21 mouse cellular contexts compared by ENCODE assay signal in genomic region chr2:118066065-118066770, GRCm38 (mm10). TPM values are rescaled to one million over a fixed set of nuclear protein-coding genes. Genes with fewer than 3 reads are reported as not detected.
DNase-seq lines count a peak whose midpoint lies in the region; ATAC-seq and TF ChIP-seq lines count a peak whose summit lies in the region.
"Had no signal": no experiment of that assay in that cellular context is flagged by ENCODE, and none has a peak within 500 bp of the region (broad histone marks: within the 10 kb centered on the region; RNA-seq: fewer than 3 reads in every experiment).

No protein-coding gene starts in this region.

- ATAC-seq in erythroid progenitor cell, adult 5-6 weeks (replicated peaks; ENCODE audit: low FRiP score, poor library complexity, severe bottlenecking) = peak; percentile 81
- peak; percentile 62 for ATAC-seq in liver, embryonic 14.5 days (ENCODE audit: insufficient read depth)
- ATAC-seq in heart, embryonic 11.5 days (replicated peaks; ENCODE audit: insufficient number of reproducible peaks, low FRiP score, low TSS enrichment) = no peak
- no peak for ATAC-seq in neural tube, embryonic 15.5 days (ENCODE audit: low FRiP score)
- ATAC-seq: intestine, embryonic 16.5 days; midbrain, embryonic 13.5 days had no signal

- H3K9ac ChIP-seq in liver, embryonic 14.5 days (replicated peaks) = no peak overlapping the region
- no peak overlapping the region for H3K9ac ChIP-seq in heart, embryonic 11.5 days (ENCODE audit: low read depth, low read length)
- H3K9ac ChIP-seq in neural tube, embryonic 15.5 days (replicated peaks) = no peak overlapping the region
- H3K9ac ChIP-seq: forebrain, embryonic 12.5 days; hindbrain, embryonic 13.5 days; kidney, embryonic 15.5 days; limb, embryonic 15.5 days; midbrain, embryonic 13.5 days; stomach, embryonic 15.5 days had no signal

- TF ChIP-seq CTCF in liver, embryonic 14.5 days (IDR thresholded peaks at IDR 0.05; ENCODE audit: low read depth) = no peak

- H3K27me3 ChIP-seq in liver, embryonic 14.5 days (ENCODE audit: control insufficient read depth, insufficient read depth, low read length) = no peaks in the 10 kb centered on the region
- H3K27me3 ChIP-seq in heart, embryonic 11.5 days (ENCODE audit: control insufficient read depth, insufficient read depth, low read length) = no peaks in the 10 kb centered on the region
- no peaks in the 10 kb centered on the region for H3K27me3 ChIP-seq in neural tube, embryonic 15.5 days (replicated peaks)
- H3K27me3 ChIP-seq: forebrain, embryonic 12.5 days; hindbrain, embryonic 13.5 days; kidney, embryonic 15.5 days; limb, embryonic 15.5 days; midbrain, embryonic 13.5 days; stomach, embryonic 15.5 days had no signal

- peaks cover 0 to 3% of the 10 kb centered on the region in 2 experiments; a peak in 1 of 4 replicates for H3K4me1 ChIP-seq in liver, embryonic 14.5 days (replicated peaks; ENCODE audit: control insufficient read depth in 2 of 2, insufficient read depth in 2 of 2, low read length in 1 of 2)
- 0 out of 2 replicates have a peak, but pooled peaks cover 6% of the 10 kb centered on the region for H3K4me1 ChIP-seq in heart, embryonic 11.5 days (ENCODE audit: control insufficient read depth, insufficient read depth, low read length)
- H3K4me1 ChIP-seq in neural tube, embryonic 15.5 days = no peaks in the 10 kb centered on the region
- H3K4me1 ChIP-seq: forebrain, embryonic 12.5 days; hindbrain, embryonic 13.5 days; kidney, embryonic 15.5 days; limb, embryonic 15.5 days; midbrain, embryonic 13.5 days; stomach, embryonic 15.5 days had no signal

- no peak overlapping the region for H3K4me2 ChIP-seq in liver, embryonic 14.5 days (ENCODE audit: low read depth)
- H3K4me2 ChIP-seq in heart, embryonic 11.5 days = no peak overlapping the region
- H3K4me2 ChIP-seq in neural tube, embryonic 15.5 days = no peak overlapping the region
- H3K4me2 ChIP-seq: forebrain, embryonic 12.5 days; hindbrain, embryonic 13.5 days; kidney, embryonic 15.5 days; limb, embryonic 15.5 days; midbrain, embryonic 13.5 days; stomach, embryonic 15.5 days had no signal

- no peak for TF ChIP-seq EP300 in liver, embryonic 14.5 days (IDR thresholded peaks at IDR 0.05; ENCODE audit: low read depth)

- H3K4me3 ChIP-seq in liver, embryonic 14.5 days (ENCODE audit: insufficient read depth in 1 of 2, low read depth in 2 of 2, low read length in 2 of 2) = no peak overlapping the region
- no peak overlapping the region for H3K4me3 ChIP-seq in heart, embryonic 11.5 days (ENCODE audit: low read depth, low read length)
- no peak overlapping the region for H3K4me3 ChIP-seq in neural tube, embryonic 15.5 days (replicated peaks)
- H3K4me3 ChIP-seq: forebrain, embryonic 12.5 days; gastrocnemius, adult 2 months; hindbrain, embryonic 13.5 days; kidney, embryonic 15.5 days; limb, embryonic 15.5 days; midbrain, embryonic 13.5 days; myocyte; stomach, embryonic 15.5 days had no signal

- DNase-seq in spleen, postnatal 36 days (ENCODE audit: low spot score in 2 of 2) = peak; percentile 8 to 27
- no peak for DNase-seq in spleen, adult 18-20 months
- no peak for DNase-seq in liver, embryonic 14.5 days (ENCODE audit: low read depth in 3 of 3, low spot score in 3 of 3)
- DNase-seq in mesoderm, embryonic 11.5 days (ENCODE audit: low read depth, low spot score) = peak; percentile 14
- DNase-seq in right cerebral cortex, postnatal 4 days = no peak
- DNase-seq: cerebellum, adult 11-12 months; gastrocnemius, adult 2 months; heart, adult 11 months; layer of hippocampus, postnatal 36 days; lung, postnatal 10 days had no signal

- H3K27ac ChIP-seq in liver, embryonic 14.5 days = no peak overlapping the region
- no peak overlapping the region for H3K27ac ChIP-seq in heart, embryonic 11.5 days (ENCODE audit: low read depth, low read length)
- no peak overlapping the region for H3K27ac ChIP-seq in neural tube, embryonic 15.5 days (replicated peaks)
- H3K27ac ChIP-seq: forebrain, embryonic 12.5 days; gastrocnemius, adult 2 months; hindbrain, embryonic 13.5 days; kidney, embryonic 15.5 days; limb, embryonic 15.5 days; midbrain, embryonic 13.5 days; stomach, embryonic 15.5 days had no signal

- no peaks in the 10 kb centered on the region for H3K36me3 ChIP-seq in liver, embryonic 14.5 days (replicated peaks; ENCODE audit: control insufficient read depth, insufficient read depth, low read depth)
- no peaks in the 10 kb centered on the region for H3K36me3 ChIP-seq in heart, embryonic 11.5 days (ENCODE audit: control insufficient read depth, insufficient read depth, low read length)
- H3K36me3 ChIP-seq in neural tube, embryonic 15.5 days = no peaks in the 10 kb centered on the region
- H3K36me3 ChIP-seq: forebrain, embryonic 12.5 days; hindbrain, embryonic 13.5 days; kidney, embryonic 15.5 days; limb, embryonic 15.5 days; midbrain, embryonic 13.5 days; stomach, embryonic 15.5 days had no signal

- H3K9me3 ChIP-seq in liver, embryonic 14.5 days (ENCODE audit: control insufficient read depth, low read length) = no peaks in the 10 kb centered on the region
- H3K9me3 ChIP-seq in heart, embryonic 11.5 days (replicated peaks; ENCODE audit: control insufficient read depth, low read length) = no peaks in the 10 kb centered on the region
- H3K9me3 ChIP-seq in neural tube, embryonic 15.5 days (replicated peaks) = no peaks in the 10 kb centered on the region
- H3K9me3 ChIP-seq: forebrain, embryonic 12.5 days; hindbrain, embryonic 13.5 days; kidney, embryonic 15.5 days; limb, embryonic 15.5 days; midbrain, embryonic 13.5 days; stomach, embryonic 15.5 days had no signal

- 15% methylated on average over 8 of the region's 8 CpGs for WGBS in liver, embryonic 14.5 days (ENCODE audit: insufficient replicate concordance)
- WGBS in heart, embryonic 11.5 days (ENCODE audit: insufficient replicate concordance) = 37% methylated on average over 8 of the region's 8 CpGs
- WGBS in neural tube, embryonic 15.5 days = 75% methylated on average over 8 of the region's 8 CpGs

RNA-seq across cellular contexts. Expression of gene Thbs1, which starts 45.5 kb away (rescaled TPM):
- 5.8 and 12.6 TPM in 2 replicates for total RNA-seq in erythroid progenitor cell, adult 5-6 weeks (2015; ENCODE audit: low replicate concordance)
- total RNA-seq in erythroid progenitor cell, adult 5-6 weeks (2017; ENCODE audit: low replicate concordance) = 2.7 and 5.1 TPM in 2 replicates
- polyA plus RNA-seq in liver, embryonic 14.5 days (2012; rRNA removed) = 10.3 and 12.7 TPM in 2 replicates
- 24.2 and 33.8 TPM in 2 replicates for polyA plus RNA-seq in liver, embryonic 14.5 days (2014; fragmentation: Nextera tagmentation; extraction: Ambion mirVana)
- polyA plus RNA-seq in heart, embryonic 11.5 days (2014; fragmentation: Nextera tagmentation; extraction: Ambion mirVana) = 45.5 and 73.0 TPM in 2 replicates
- polyA plus RNA-seq in neural tube, embryonic 15.5 days (2015; fragmentation: Nextera tagmentation; extraction: Ambion mirVana) = 8.6 and 10.6 TPM in 2 replicates

Comparison
In these comparisons a context has a peak if more than half of its experiments do, and no peak if none do; other contexts are left out.
1. DNase-seq: peak in spleen, postnatal 36 days (2 of 2) and mesoderm, embryonic 11.5 days (single experiment); none in spleen, adult 18-20 months (0 of 2), liver, embryonic 14.5 days (0 of 3) and right cerebral cortex, postnatal 4 days (single experiment).
2. ATAC-seq: peak in erythroid progenitor cell, adult 5-6 weeks (single experiment) and liver, embryonic 14.5 days (single experiment); none in heart, embryonic 11.5 days (single experiment) and neural tube, embryonic 15.5 days (single experiment).